Mouse (Mus musculus) adrenal gland, adult (tissue): ENCODE results near the gene Dnajc8.

ENCODE experiments used
- DNase-seq, 2 experiments: peaks; one replicate each; pipeline ENCODE4 v3.0.0; 2022 to 2023; ENCODE audit warnings: low spot score in 1 of 2; ENCODE audit not compliant: inconsistent age in 2 of 2

Dnajc8 gene

GRCm38 (mm10) chr4:132535406-132536121, at the start of gene Dnajc8:
Gene Dnajc8, plus strand, starts transcription at chr4:132535550.
- DNase-seq = peak; percentile 94 to 97

DNA sequence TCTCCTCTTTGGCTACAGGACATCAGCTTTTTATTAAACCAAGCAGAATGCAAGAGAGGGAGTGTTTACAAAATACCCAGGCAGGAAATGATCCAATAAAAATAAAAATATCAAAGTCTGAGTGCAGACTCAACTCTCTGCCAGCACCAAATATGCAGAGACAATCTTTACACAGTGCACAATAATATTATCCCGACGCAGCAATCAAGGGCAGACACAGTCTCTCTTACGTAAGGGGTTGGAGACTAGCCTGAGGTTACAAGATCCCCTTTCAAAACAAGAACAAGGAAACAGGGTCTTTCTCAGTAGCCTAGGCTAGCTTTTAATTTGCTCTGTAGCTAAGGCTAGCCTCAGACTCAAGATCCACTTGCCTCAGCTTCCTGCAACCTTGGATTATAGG, 46.8 kb upstream of the Dnajc8 start:
- peak in 1 of 2 experiments; percentile 59 for DNase-seq

DNA sequence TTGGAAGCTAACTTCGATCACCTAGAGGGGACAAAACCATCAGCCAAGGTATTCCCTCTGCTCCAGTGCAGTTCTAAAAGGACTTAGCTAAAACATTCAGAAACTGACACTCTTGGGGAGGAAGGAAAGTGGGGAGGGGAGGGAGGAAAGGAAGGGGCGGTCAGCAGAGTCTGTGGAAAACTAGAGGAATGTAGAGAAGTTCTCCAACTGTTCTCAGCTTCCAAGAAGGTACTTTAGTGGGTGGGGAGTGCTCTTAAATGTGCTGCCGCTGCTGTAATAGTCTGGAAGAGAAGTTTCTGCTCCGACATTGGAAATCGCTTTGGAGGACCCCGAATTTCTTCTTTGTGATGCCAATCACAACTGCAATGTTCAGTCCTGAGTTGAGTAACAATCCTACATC, 46.4 kb upstream of the Dnajc8 start:
- DNase-seq = no peak

DNA sequence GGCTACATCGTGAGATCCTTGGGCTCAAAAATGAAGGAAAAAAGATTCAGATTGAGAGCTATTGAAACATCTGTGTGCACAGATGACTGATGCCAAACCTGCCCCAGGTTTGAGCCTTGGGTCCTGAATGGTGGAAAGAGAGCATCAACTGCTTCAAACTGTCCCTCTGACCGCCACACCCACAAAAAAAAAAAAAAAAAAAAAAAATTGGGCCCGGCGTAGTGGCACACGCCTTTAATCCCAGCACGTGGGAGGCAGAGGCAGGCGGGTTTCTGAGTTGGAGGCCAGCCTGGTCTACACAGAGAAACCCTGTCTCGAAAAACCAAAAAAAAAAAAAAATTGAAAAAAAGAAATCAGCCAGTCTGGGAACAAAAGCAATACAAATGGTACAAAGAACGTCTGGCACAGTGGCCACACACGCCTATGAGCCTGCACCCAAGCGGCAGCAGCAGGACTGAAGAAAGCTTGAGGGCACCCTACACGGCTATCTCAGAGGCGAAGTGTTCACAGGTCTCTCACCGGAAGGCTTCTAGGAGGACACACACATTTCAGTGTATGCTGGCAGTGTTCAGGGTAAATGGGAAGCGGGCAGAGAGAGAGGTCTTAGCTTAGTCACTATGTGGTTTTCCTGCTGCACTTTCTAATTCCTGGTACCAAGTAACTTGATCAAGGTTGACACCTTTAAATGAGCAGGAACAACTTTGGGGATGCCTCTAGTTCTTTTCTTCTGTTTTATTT, 44.9 kb upstream of the Dnajc8 start:
- no peak for DNase-seq

DNA sequence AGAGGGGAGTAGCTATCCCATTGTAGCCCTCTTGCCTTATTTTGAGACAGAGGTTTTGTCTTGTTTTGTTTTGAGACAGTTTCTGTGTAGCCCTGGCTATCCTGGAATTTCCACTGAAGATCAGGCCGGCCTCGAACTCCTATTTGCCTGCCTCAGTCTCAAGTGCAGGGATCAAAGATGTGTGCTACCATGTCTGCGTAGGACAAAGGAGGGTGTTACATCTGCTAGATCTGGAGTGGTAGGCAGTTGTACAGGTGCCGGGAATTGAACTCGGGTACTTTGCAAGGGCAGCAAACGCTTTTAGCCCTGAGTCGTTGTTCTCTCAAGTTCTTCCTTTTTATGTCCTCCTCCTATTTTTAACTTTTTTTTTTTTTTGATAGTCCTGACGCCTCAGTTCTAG, 44.3 kb upstream of the Dnajc8 start:
- DNase-seq = no peak

DNA sequence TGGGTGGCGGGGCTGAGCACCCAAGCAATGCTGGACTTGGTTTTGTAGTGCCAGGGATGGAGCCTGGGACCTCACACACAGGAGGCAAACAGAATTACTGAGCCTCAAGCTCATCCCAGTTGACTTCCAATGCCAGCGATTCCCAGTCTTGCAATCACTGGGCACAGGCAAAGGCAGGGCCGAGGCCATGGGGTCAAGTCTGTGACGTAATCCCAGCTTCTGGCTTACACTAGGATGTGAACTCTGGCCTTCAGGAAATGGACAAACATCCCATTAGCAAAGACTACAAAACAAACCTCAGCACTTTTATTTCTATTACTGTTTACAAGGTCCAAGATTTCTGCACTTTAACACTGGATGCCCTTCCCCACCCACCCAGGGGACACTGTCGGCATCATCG, 43.6 kb upstream of the Dnajc8 start:
- DNase-seq = peak; percentile 46 to 87

GRCm38 (mm10) chr4:132492178-132493060, 42.9 kb upstream of the Dnajc8 start:
- DNase-seq = peak in 1 of 2 experiments; percentile 56

- peak in 1 of 2 experiments; percentile 31 for DNase-seq
Observed at GRCm38 (mm10) chr4:132494271-132494918, 41.0 kb upstream of the Dnajc8 start.

- DNase-seq = no peak
Observed at GRCm38 (mm10) chr4:132501639-132502038, 33.7 kb upstream of the Dnajc8 start.

- peak in 1 of 2 experiments; percentile 36 for DNase-seq
Observed at GRCm38 (mm10) chr4:132503344-132503743, 32.0 kb upstream of the Dnajc8 start.

GRCm38 (mm10) chr4:132505034-132505738, 30.2 kb upstream of the Dnajc8 start:
- no peak for DNase-seq

- DNase-seq = no peak
Observed at GRCm38 (mm10) chr4:132505800-132506199, 29.6 kb upstream of the Dnajc8 start.

- no peak for DNase-seq
Observed at GRCm38 (mm10) chr4:132506250-132506649, 29.1 kb upstream of the Dnajc8 start.

- peak in 1 of 2 experiments; percentile 32 for DNase-seq
Observed at GRCm38 (mm10) chr4:132507210-132507609, 28.1 kb upstream of the Dnajc8 start.

GRCm38 (mm10) chr4:132509621-132510296, 25.6 kb upstream of the Dnajc8 start:
- peak; percentile 86 to 93 for DNase-seq

DNA sequence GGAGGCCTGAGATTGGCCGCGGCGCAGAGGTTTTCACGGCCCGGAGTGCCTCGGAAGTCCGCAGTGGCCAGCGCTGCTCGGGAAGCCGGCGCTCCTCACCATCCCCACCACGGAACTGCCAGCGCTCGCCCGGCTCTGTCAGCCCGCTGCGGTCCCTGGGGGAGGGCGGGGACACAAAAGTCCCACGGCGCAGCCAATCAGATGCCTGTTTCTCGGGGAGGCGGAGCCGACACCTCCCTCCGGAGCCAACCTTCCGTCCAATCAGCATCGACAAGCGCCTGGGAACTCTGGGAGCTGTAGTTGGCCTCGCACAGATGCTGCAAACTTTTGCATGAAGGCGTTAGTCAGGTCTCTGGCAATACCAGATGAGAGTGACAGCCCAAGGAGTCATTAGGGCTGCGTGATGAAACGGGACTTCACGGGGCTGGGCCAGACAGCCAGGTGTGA, 25.0 kb upstream of the Dnajc8 start, which contains the start of gene Sesn2:
TSS of gene Sesn2 (minus strand) at position 150 of the 447 bp plus-strand sequence.
- peak; percentile 98 to 99 for DNase-seq

GRCm38 (mm10) chr4:132512080-132512479, 23.3 kb upstream of the Dnajc8 start:
- peak in 1 of 2 experiments; percentile 22 for DNase-seq

DNA sequence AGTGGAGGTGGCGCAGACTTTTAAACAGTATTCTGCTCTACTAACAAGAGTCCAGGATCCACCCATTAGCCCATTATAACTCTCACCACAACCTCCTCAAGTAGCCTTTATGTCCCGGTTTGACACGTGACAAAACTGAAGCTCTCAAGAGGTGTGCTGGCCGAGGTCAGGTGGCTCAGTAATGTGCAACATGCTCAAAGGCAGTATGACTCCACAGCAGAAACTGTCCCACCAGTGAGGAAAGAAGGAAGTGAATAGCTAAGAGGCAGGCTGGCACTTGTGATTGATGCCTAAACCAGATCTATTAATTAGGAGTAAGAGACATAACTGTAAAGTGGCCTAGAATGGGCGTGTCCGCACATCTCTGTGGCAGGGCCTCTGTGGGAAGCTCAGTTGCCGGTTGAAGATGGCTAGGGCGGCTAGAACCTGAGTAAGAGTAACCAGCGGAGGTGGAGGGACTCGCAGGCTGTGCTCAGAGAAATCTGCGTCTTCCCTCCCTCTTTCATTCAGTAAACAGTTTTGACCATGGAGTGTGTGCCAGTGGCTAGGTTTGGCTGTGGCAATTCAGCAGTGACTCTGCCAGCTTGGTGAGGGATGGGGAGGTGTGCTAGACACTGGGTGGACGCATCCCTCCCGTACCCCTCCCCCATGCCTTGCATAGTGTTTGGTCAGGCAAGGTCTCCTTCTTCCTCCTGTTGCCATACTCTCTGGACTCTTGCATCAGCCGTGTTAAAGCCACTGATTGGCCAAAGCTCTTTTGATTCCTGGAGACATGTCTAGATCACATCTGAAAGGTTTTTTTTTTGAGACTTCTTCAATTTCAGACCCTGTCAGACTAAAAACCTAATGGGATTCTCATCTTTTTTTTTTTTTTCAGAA, 21.7 kb upstream of the Dnajc8 start:
- DNase-seq = peak; percentile 46 to 73
